Mouse (Mus musculus) MEL (cell line): Measurements from ENCODE around the gene Baiap2l2. TPM values are rescaled to one million over a fixed set of nuclear protein-coding genes. Genes with fewer than 3 reads are reported as not detected.

ENCODE experiments used
- DNase-seq: peaks from one replicate; pipeline ENCODE4 v3.0.0; 2011; ENCODE audit warnings: low read depth, low spot score
- H3K27ac ChIP-seq: 2 replicates; pipeline ENCODE4 v1.5.1; 2012; ENCODE audit warnings: low read depth, mild to moderate bottlenecking, control low read depth, low read length, moderate library complexity; ENCODE audit not compliant: control insufficient read depth
- H3K27me3 ChIP-seq, 2 experiments: fragments of 150-350 bp in 1 of 2; sonication (generic) in 1 of 2; 2 replicates each; pipeline ENCODE4 v1.6.1; 2012; ENCODE audit warnings: low read length in 2 of 2, mild to moderate bottlenecking in 2 of 2, improper control_type of control experiment in 1 of 2, moderate library complexity in 1 of 2; ENCODE audit not compliant: insufficient read depth in 2 of 2, control insufficient read depth in 1 of 2
- H3K36me3 ChIP-seq, 2 experiments: 2 replicates each; pipeline ENCODE4 v1.6.1; 2012 to 2014; ENCODE audit warnings: low read length in 2 of 2, improper control_type of control experiment in 1 of 2, inconsistent platforms in 1 of 2, mild to moderate bottlenecking in 1 of 2; ENCODE audit not compliant: insufficient read depth in 2 of 2, control insufficient read depth in 1 of 2
- H3K4me1 ChIP-seq, 2 experiments: fragments of 150-350 bp in 1 of 2; sonication (generic) in 1 of 2; 2 replicates each; pipeline ENCODE4 v1.6.1; 2012; ENCODE audit warnings: low read length in 2 of 2, improper control_type of control experiment in 1 of 2, mild to moderate bottlenecking in 1 of 2; ENCODE audit not compliant: insufficient read depth in 2 of 2, control insufficient read depth in 1 of 2
- H3K4me3 ChIP-seq, 2 experiments: fragments of 150-350 bp in 1 of 2; sonication (generic) in 1 of 2; 2 replicates each; pipeline ENCODE4 v1.5.1; 2012; ENCODE audit warnings: low read depth in 2 of 2, low read length in 2 of 2, mild to moderate bottlenecking in 2 of 2, moderate library complexity in 2 of 2, control low read depth in 1 of 2, improper control_type of control experiment in 1 of 2; ENCODE audit not compliant: control insufficient read depth in 1 of 2, insufficient read depth in 1 of 2
- H3K79me2 ChIP-seq: 2 replicates; pipeline ENCODE4 v1.6.1; 2012; ENCODE audit warnings: mild to moderate bottlenecking, low read length, moderate library complexity; ENCODE audit not compliant: control insufficient read depth, poor library complexity, insufficient read depth
- H3K9ac ChIP-seq: 2 replicates; pipeline ENCODE4 v1.6.1; 2012; ENCODE audit warnings: low read depth, mild to moderate bottlenecking, control low read depth, low read length, moderate library complexity; ENCODE audit not compliant: control insufficient read depth, poor library complexity, severe bottlenecking
- H3K9me3 ChIP-seq: fragments of 150-350 bp; sonication (generic); replicated peaks from 2 replicates; pipeline ENCODE4 v1.6.1; 2012; ENCODE audit warnings: mild to moderate bottlenecking, low read length, improper control_type of control experiment, moderate library complexity; ENCODE audit not compliant: insufficient read depth
- BHLHE40 ChIP-seq: IDR thresholded peaks from 2 replicates; pipeline ENCODE4 v1.6.1; 2012; ENCODE audit warnings: low read depth, mild to moderate bottlenecking, inconsistent platforms, low read length, improper control_type of control experiment, borderline replicate concordance
- CHD1 ChIP-seq: IDR thresholded peaks from 2 replicates; pipeline ENCODE4 v1.6.1; 2012; ENCODE audit warnings: low read depth, mild to moderate bottlenecking, inconsistent platforms, low read length, improper control_type of control experiment
- CHD2 ChIP-seq: IDR thresholded peaks from 2 replicates; pipeline ENCODE4 v1.6.1; 2011; ENCODE audit warnings: low read length, improper control_type of control experiment
- E2F4 ChIP-seq: IDR thresholded peaks from 2 replicates; pipeline ENCODE4 v1.6.1; 2011; ENCODE audit warnings: low read depth, low read length, improper control_type of control experiment, borderline replicate concordance
- EP300 ChIP-seq, 2 experiments: IDR thresholded peaks; 2 replicates each; pipeline ENCODE4 v1.6.1; 2011; ENCODE audit warnings: improper control_type of control experiment in 2 of 2, low read length in 2 of 2, low read depth in 1 of 2, mild to moderate bottlenecking in 1 of 2
- HCFC1 ChIP-seq: IDR thresholded peaks from 2 replicates; pipeline ENCODE4 v1.6.1; 2012; ENCODE audit warnings: low read depth, mild to moderate bottlenecking, inconsistent platforms, low read length, improper control_type of control experiment, moderate library complexity
- MAFK ChIP-seq: IDR thresholded peaks from 2 replicates; pipeline ENCODE4 v1.6.1; 2011; ENCODE audit warnings: low read depth, mild to moderate bottlenecking, low read length, improper control_type of control experiment, borderline replicate concordance
- MEF2A ChIP-seq: IDR thresholded peaks from 2 replicates; pipeline ENCODE4 v1.6.1; 2014; ENCODE audit warnings: low read depth, mild to moderate bottlenecking, inconsistent platforms, low read length, improper control_type of control experiment; ENCODE audit not compliant: poor library complexity, insufficient replicate concordance, severe bottlenecking; ENCODE audit errors: extremely low read depth
- MYB ChIP-seq: IDR thresholded peaks from 2 replicates; pipeline ENCODE4 v1.6.1; 2011; ENCODE audit warnings: mild to moderate bottlenecking, low read depth, low read length, improper control_type of control experiment
- MYC ChIP-seq: IDR thresholded peaks from 2 replicates; pipeline ENCODE4 v1.6.1; 2011; ENCODE audit warnings: low read depth, mild to moderate bottlenecking, low read length, improper control_type of control experiment, moderate library complexity
- NELFE ChIP-seq: IDR thresholded peaks from 2 replicates; pipeline ENCODE4 v1.6.1; 2011; ENCODE audit warnings: low read depth, low read length, improper control_type of control experiment
- POLR2A ChIP-seq, 2 experiments: IDR thresholded peaks; 2 replicates each; pipeline ENCODE4 v1.6.1; 2011 to 2012; ENCODE audit warnings: low read length in 2 of 2, mild to moderate bottlenecking in 2 of 2, control low read depth in 1 of 2, improper control_type of control experiment in 1 of 2, low read depth in 1 of 2, moderate library complexity in 1 of 2; ENCODE audit not compliant: control insufficient read depth in 1 of 2, insufficient read depth in 1 of 2, poor library complexity in 1 of 2
- RAD21 ChIP-seq: IDR thresholded peaks from 2 replicates; pipeline ENCODE4 v1.6.1; 2011; ENCODE audit warnings: mild to moderate bottlenecking, low read depth, low read length, improper control_type of control experiment
- SMC3 ChIP-seq: IDR thresholded peaks from 2 replicates; pipeline ENCODE4 v1.6.1; 2011; ENCODE audit warnings: low read depth, low read length, improper control_type of control experiment
- TAL1 ChIP-seq: IDR thresholded peaks from 2 replicates; pipeline ENCODE4 v1.6.1; 2012; ENCODE audit warnings: mild to moderate bottlenecking, inconsistent platforms, low read length, moderate library complexity, mixed read lengths
- TBP ChIP-seq: IDR thresholded peaks from 2 replicates; pipeline ENCODE4 v1.8.0; 2011; ENCODE audit warnings: low read depth, low read length, improper control_type of control experiment
- ZKSCAN1 ChIP-seq: IDR thresholded peaks from 2 replicates; pipeline ENCODE4 v1.6.1; 2012; ENCODE audit warnings: low read depth, mild to moderate bottlenecking, inconsistent platforms, low read length, improper control_type of control experiment, moderate library complexity
- ZMIZ1 ChIP-seq: IDR thresholded peaks from 2 replicates; pipeline ENCODE4 v1.6.1; 2012; ENCODE audit warnings: low read depth, mild to moderate bottlenecking, inconsistent platforms, low read length, improper control_type of control experiment, moderate library complexity
- polyA plus RNA-seq, 2 experiments: library from polyadenylated mRNA; stranded (reverse) in 1 of 2; unstranded in 1 of 2; fragments of >175 nt in 1 of 2; fragments of >200 nt in 1 of 2; gene quantifications; 2 replicates each; pipeline versions ENCODE4 v1.2.1 to v1.2.4; 2012; ENCODE audit warnings: low replicate concordance in 2 of 2, low read depth in 1 of 2; ENCODE audit not compliant: insufficient read length in 2 of 2, insufficient read depth in 1 of 2, missing spikeins in 1 of 2
- total RNA-seq: library from RNA; depleted of rRNA; stranded (reverse); fragments of 300-350 nt; gene quantifications from 2 replicates; pipeline ENCODE4 v1.2.3, GENCODE M21; 2012

Baiap2l2 gene
- total and polyA plus RNA-seq, 3 experiments, result 0.60 to 1.1 TPM; not detected in 1

DNA sequence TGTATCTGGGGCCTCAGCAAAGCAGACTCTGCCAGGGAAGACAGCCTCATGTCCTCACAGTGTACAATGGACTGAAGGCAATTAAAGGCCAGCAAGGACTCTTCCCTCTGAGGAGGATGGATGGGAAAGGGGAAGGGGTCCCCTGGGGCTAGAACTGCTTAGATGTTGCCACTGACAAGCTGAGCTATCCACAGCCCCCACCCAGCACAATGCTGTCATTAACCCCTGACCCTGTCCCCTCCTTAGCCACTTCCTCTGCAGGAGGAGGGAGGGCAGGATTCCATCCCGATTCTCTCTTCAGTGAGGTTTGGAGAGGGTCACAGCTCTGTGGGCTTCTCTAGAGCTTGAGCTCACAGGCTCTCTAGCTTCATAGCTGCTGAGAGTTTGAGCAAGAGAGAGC is 65.8 kb downstream of the Baiap2l2 start:
- Histone ChIP-seq H3K79me2 (no peaks in the 10 kb centered on the region), H3K27me3 (no peaks in the 10 kb centered on the region), H3K27ac (no peak overlapping the region), H3K4me1 (no peaks in the 10 kb centered on the region), H3K9me3 (no peaks in the 10 kb centered on the region), H3K9ac (no peak overlapping the region), H3K4me3 (no peak overlapping the region), H3K36me3 (no peaks in the 10 kb centered on the region)
- no peak for DNase-seq
- no peak for TF ChIP-seq CHD1

GRCm38 (mm10) chr15:79216191-79216590 is 69.1 kb downstream of the Baiap2l2 start:
- TF ChIP-seq ZKSCAN1 (peak; percentile 94), NELFE (no peak)
- Histone ChIP-seq H3K9me3 (no peaks in the 10 kb centered on the region), H3K79me2 (no peaks in the 10 kb centered on the region)

DNA sequence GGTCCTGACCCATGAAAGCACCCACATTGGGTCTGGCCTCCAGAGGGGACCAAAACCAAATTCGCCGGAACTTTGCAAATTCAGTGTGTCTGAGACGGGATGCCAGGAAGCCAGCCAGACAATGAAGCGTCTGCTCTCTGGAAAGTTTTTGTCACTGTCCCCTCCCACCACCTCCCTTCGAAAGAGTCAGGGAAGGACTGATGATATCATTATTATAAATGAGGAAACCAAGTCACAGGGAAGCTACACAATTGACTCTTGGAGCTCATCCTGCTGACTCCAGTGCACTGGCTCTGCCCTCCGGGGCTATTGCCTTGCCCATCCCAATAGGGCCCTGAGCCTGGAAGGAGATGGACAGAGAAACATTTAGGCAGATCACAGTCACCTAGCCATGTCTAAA is 71.7 kb downstream of the Baiap2l2 start:
- Histone ChIP-seq H3K27me3 (no peaks in the 10 kb centered on the region), H3K4me3 (no peak overlapping the region), H3K4me1 (peaks cover 0 to under 1% of the 10 kb centered on the region in 2 experiments; a peak in 3 of 4 replicates), H3K79me2 (peaks cover 9% of the 10 kb centered on the region; the same call in 1 of the 2 replicates), H3K9me3 (no peaks in the 10 kb centered on the region), H3K9ac (no peak overlapping the region), H3K27ac (no peak overlapping the region), H3K36me3 (peaks cover 0 to 2% of the 10 kb centered on the region in 2 experiments; a peak in 1 of 4 replicates)
- TF ChIP-seq TAL1 (no peak), BHLHE40 (no peak), TBP (no peak), SMC3 (no peak), MYB (no peak), NELFE (no peak), CHD2 (no peak), HCFC1 (no peak), MEF2A (no peak), EP300 (IDR thresholded peaks at IDR 0.05; ENCODE audit: low read depth in 1 of 2, low read length in 2 of 2) (no peak), ZKSCAN1 (no peak), ZMIZ1 (no peak), RAD21 (no peak), E2F4 (no peak), MYC (no peak), POLR2A (IDR thresholded peaks at IDR 0.05; ENCODE audit: control insufficient read depth in 1 of 2, insufficient read depth in 1 of 2, low read depth in 1 of 2, low read length in 2 of 2, poor library complexity in 1 of 2) (no peak), MAFK (no peak)
- no peak for DNase-seq

More at GRCm38 (mm10) chr15:79216191-79216590, 69.1 kb downstream of the Baiap2l2 start:
- H3K36me3 ChIP-seq, result no peaks in the 10 kb centered on the region
- H3K9ac ChIP-seq, result no peak overlapping the region
- no peak overlapping the region for H3K27ac ChIP-seq
- H3K4me3 ChIP-seq, result no peak overlapping the region
- no peaks in the 10 kb centered on the region for H3K4me1 ChIP-seq
- DNase-seq, result no peak
- no peaks in the 10 kb centered on the region for H3K27me3 ChIP-seq
